Mouse (Mus musculus) CH12.LX (cell line): ENCODE measurements around the gene Usp40. TPM values are rescaled to one million over a fixed set of nuclear protein-coding genes. Genes with fewer than 3 reads are reported as not detected.
A peak's percentile ranks its signal among the peaks of the same experiment; 100 is the strongest.
"Not testable (repeated sequence)": the region's sequence is repeated elsewhere in the genome, so short reads cannot be mapped to it uniquely, and the experiment has no call there.

Experiments used
- DNase-seq: peaks from one replicate; pipeline ENCODE4 v3.0.0-alpha.2; 2013; ENCODE audit errors: extremely low read depth
- H3K27ac ChIP-seq: 2 replicates; pipeline ENCODE4 v1.5.1; 2012; ENCODE audit warnings: low read depth, mild to moderate bottlenecking, control low read depth, moderate library complexity; ENCODE audit not compliant: insufficient read depth
- H3K27me3 ChIP-seq: replicated peaks from 2 replicates; pipeline ENCODE3; 2012; ENCODE audit warnings: inconsistent platforms
- H3K36me3 ChIP-seq, 2 experiments: replicated peaks in 1 of 2; 2 replicates each; pipeline versions ENCODE3 to v1.6.1; 2012; ENCODE audit warnings: inconsistent platforms in 1 of 2, low read length in 1 of 2, mild to moderate bottlenecking in 1 of 2, mixed read lengths in 1 of 2, moderate library complexity in 1 of 2; ENCODE audit not compliant: control insufficient read depth in 1 of 2, insufficient read depth in 1 of 2
- H3K4me1 ChIP-seq, 2 experiments: 2 replicates each; pipeline ENCODE4 v1.6.1; 2012; ENCODE audit warnings: inconsistent platforms in 1 of 2, moderate library complexity in 1 of 2; ENCODE audit not compliant: insufficient read depth in 2 of 2, control insufficient read depth in 1 of 2
- H3K4me2 ChIP-seq: 2 replicates; pipeline ENCODE4 v1.6.1; 2012; ENCODE audit warnings: low read depth, mild to moderate bottlenecking, control low read depth; ENCODE audit not compliant: poor library complexity, insufficient read depth, severe bottlenecking
- H3K4me3 ChIP-seq, 3 experiments: fragments of 150-350 bp in 1 of 3; sonication (generic) in 1 of 3; replicated peaks in 1 of 3; 2 replicates each; pipeline versions ENCODE3 to v1.5.1; 2011 to 2012; ENCODE audit warnings: low read depth in 2 of 3, low read length in 2 of 3, mild to moderate bottlenecking in 2 of 3, moderate library complexity in 2 of 3, control low read depth in 1 of 3, improper control_type of control experiment in 1 of 3, inconsistent platforms in 1 of 3, mixed read lengths in 1 of 3; ENCODE audit not compliant: poor library complexity in 1 of 3
- H3K79me2 ChIP-seq: replicated peaks from 2 replicates; pipeline ENCODE4 v1.6.1; 2012; ENCODE audit warnings: mild to moderate bottlenecking, moderate library complexity; ENCODE audit not compliant: control insufficient read depth, poor library complexity, insufficient read depth, severe bottlenecking; ENCODE audit errors: extremely low read depth
- H3K9ac ChIP-seq: 2 replicates; pipeline ENCODE4 v1.6.1; 2012; ENCODE audit warnings: low read depth, mild to moderate bottlenecking, control low read depth, moderate library complexity; ENCODE audit not compliant: insufficient read depth
- H3K9me3 ChIP-seq: replicated peaks from 2 replicates; pipeline ENCODE3; 2012; ENCODE audit warnings: low read length, inconsistent platforms, mixed read lengths
- BHLHE40 ChIP-seq: IDR thresholded peaks from 2 replicates; pipeline ENCODE4 v1.6.1; 2011; ENCODE audit warnings: mild to moderate bottlenecking, low read depth, low read length, improper control_type of control experiment
- CHD1 ChIP-seq: IDR thresholded peaks from 2 replicates; pipeline ENCODE4 v1.6.1; 2012; ENCODE audit warnings: low read depth, low read length, improper control_type of control experiment, inconsistent platforms
- CHD2 ChIP-seq: IDR thresholded peaks from 2 replicates; pipeline ENCODE4 v1.6.1; 2011; ENCODE audit warnings: low read length, improper control_type of control experiment
- EP300 ChIP-seq: IDR thresholded peaks from 2 replicates; pipeline ENCODE4 v1.6.1; 2011; ENCODE audit warnings: low read length, improper control_type of control experiment
- GABPA ChIP-seq: IDR thresholded peaks from 2 replicates; pipeline ENCODE4 v1.6.1; 2012; ENCODE audit warnings: low read depth, low read length, improper control_type of control experiment, inconsistent platforms; ENCODE audit not compliant: insufficient replicate concordance
- HCFC1 ChIP-seq: IDR thresholded peaks from 2 replicates; pipeline ENCODE4 v1.6.1; 2012; ENCODE audit warnings: low read depth, mild to moderate bottlenecking, inconsistent platforms, low read length, improper control_type of control experiment
- IRF4 ChIP-seq: IDR thresholded peaks from 2 replicates; pipeline ENCODE4 v1.6.1; 2014; ENCODE audit warnings: low read depth, mild to moderate bottlenecking, inconsistent platforms, low read length, improper control_type of control experiment
- JUND ChIP-seq: conservative IDR thresholded peaks from 2 replicates; pipeline ENCODE4 v1.6.1; 2011; ENCODE audit warnings: low read depth, low read length, improper control_type of control experiment
- KAT2A ChIP-seq: IDR thresholded peaks from 2 replicates; pipeline ENCODE4 v1.6.1; 2012; ENCODE audit warnings: low read length, improper control_type of control experiment, inconsistent platforms; ENCODE audit not compliant: insufficient replicate concordance
- MAFK ChIP-seq: IDR thresholded peaks from 2 replicates; pipeline ENCODE4 v1.6.1; 2011; ENCODE audit warnings: low read length, improper control_type of control experiment; ENCODE audit not compliant: insufficient replicate concordance
- MAX ChIP-seq: IDR thresholded peaks from 2 replicates; pipeline ENCODE4 v1.6.1; 2011; ENCODE audit warnings: low read length, improper control_type of control experiment
- MAZ ChIP-seq: IDR thresholded peaks from 2 replicates; pipeline ENCODE4 v1.6.1; 2012; ENCODE audit warnings: low read depth, mild to moderate bottlenecking, inconsistent platforms, low read length, improper control_type of control experiment, moderate library complexity
- MEF2A ChIP-seq: IDR thresholded peaks from 2 replicates; pipeline ENCODE4 v1.6.1; 2014; ENCODE audit warnings: low read depth, mild to moderate bottlenecking, inconsistent platforms, low read length, improper control_type of control experiment, borderline replicate concordance
- PAX5 ChIP-seq: IDR thresholded peaks from 2 replicates; pipeline ENCODE4 v1.6.1; 2012; ENCODE audit warnings: low read length, inconsistent platforms, mixed read lengths
- RAD21 ChIP-seq: IDR thresholded peaks from 2 replicates; pipeline ENCODE4 v1.6.1; 2011; ENCODE audit warnings: low read depth, mild to moderate bottlenecking, low read length, improper control_type of control experiment, moderate library complexity
- UBTF ChIP-seq: IDR thresholded peaks from 2 replicates; pipeline ENCODE4 v1.6.1; 2012; ENCODE audit warnings: low read depth, mild to moderate bottlenecking, inconsistent platforms, low read length, improper control_type of control experiment, moderate library complexity
- USF1 ChIP-seq: IDR thresholded peaks from 2 replicates; pipeline ENCODE4 v1.6.1; 2014; ENCODE audit warnings: low read depth, mild to moderate bottlenecking, inconsistent platforms, low read length, improper control_type of control experiment
- USF2 ChIP-seq: conservative IDR thresholded peaks from 2 replicates; pipeline ENCODE4 v1.6.1; 2011; ENCODE audit warnings: low read depth, low read length, improper control_type of control experiment
- ZC3H11A ChIP-seq: IDR thresholded peaks from 2 replicates; pipeline ENCODE4 v1.6.1; 2012; ENCODE audit warnings: low read depth, mild to moderate bottlenecking, inconsistent platforms, low read length, improper control_type of control experiment
- dilution Hi-C: fragments of 300-500 bp; cut with MboI; formaldehyde crosslinking; loops from 2 replicates; pipeline ENCODE4 v1.14.3; 2020; ENCODE audit warnings: low sequenced_read_pairs; ENCODE audit not compliant: extremely low pct_unique_long_range_greater_than_20kb, extremely low pct_ligation_motif_present
- in situ Hi-C: fragments of 300-500 bp; cut with MboI; formaldehyde crosslinking; loops from 3 replicates; pipeline ENCODE4 v1.14.3; 2019; ENCODE audit warnings: low sequenced_read_pairs, low pct_ligation_motif_present, low pct_unique_long_range_greater_than_20kb, mixed read lengths
- polyA plus RNA-seq: library from polyadenylated mRNA; unstranded; fragments of >175 nt; gene quantifications from 2 replicates; pipeline ENCODE4 v1.2.1, GENCODE M21; 2012; ENCODE audit warnings: low read depth; ENCODE audit not compliant: insufficient read length
- total RNA-seq, 2 experiments: library from RNA; depleted of rRNA; stranded (reverse); fragments of 300-350 nt in 1 of 2; fragments of >200 nt in 1 of 2; gene quantifications; 2 replicates each; pipeline ENCODE4 v1.2.3; 2012 to 2014

Usp40 gene
- total and polyA plus RNA-seq, 3 experiments: 12.7 to 15.4 (median 14.8) TPM

GRCm38 (mm10) chr1:88044832-88045437 is 36.6 kb upstream of the Usp40 start:
- H3K4me2 ChIP-seq, H3K79me2 ChIP-seq, H3K27me3 ChIP-seq, H3K9ac ChIP-seq, dilution Hi-C loops, H3K27ac ChIP-seq, H3K4me1 ChIP-seq, H3K4me3 ChIP-seq, DNase-seq, in situ Hi-C loops, H3K9me3 ChIP-seq, H3K36me3 ChIP-seq: not testable (repeated sequence)

- DNase-seq, H3K79me2 ChIP-seq, H3K36me3 ChIP-seq, H3K9ac ChIP-seq, H3K27me3 ChIP-seq, H3K4me2 ChIP-seq, dilution Hi-C loops, H3K4me3 ChIP-seq, H3K27ac ChIP-seq, H3K9me3 ChIP-seq, in situ Hi-C loops, H3K4me1 ChIP-seq: not testable (repeated sequence)
These were observed 34.7 kb upstream of the Usp40 start for GRCm38 (mm10) chr1:88043044-88043443.

- H3K4me2 ChIP-seq, H3K79me2 ChIP-seq, in situ Hi-C loops, H3K4me3 ChIP-seq, H3K27ac ChIP-seq, H3K9ac ChIP-seq, H3K36me3 ChIP-seq, H3K9me3 ChIP-seq, dilution Hi-C loops, H3K27me3 ChIP-seq: not testable (repeated sequence)
- H3K4me1 ChIP-seq: peaks cover 2 to 11% of the 10 kb centered on the region in 2 experiments; a peak in 3 of 4 replicates
- peak; percentile 15 for DNase-seq
- 0 out of 2 replicates have a peak, but pooled peaks have one; percentile 21 for TF ChIP-seq IRF4
These were observed 16.9 kb upstream of the Usp40 start for GRCm38 (mm10) chr1:88025244-88025643.

- Histone ChIP-seq H3K79me2 (no peaks in the 10 kb centered on the region), H3K4me2 (no peak overlapping the region), H3K4me3 (no peak overlapping the region), H3K9me3 (peaks cover 6% of the 10 kb centered on the region), H3K36me3 (no peaks in the 10 kb centered on the region), H3K27ac (no peak overlapping the region), H3K27me3 (peaks cover 3% of the 10 kb centered on the region), H3K9ac (no peak overlapping the region), H3K4me1 (no peaks in the 10 kb centered on the region)
- dilution Hi-C loops (no loop called here), in situ Hi-C loops (no loop called here)
- DNase-seq: no peak
- TF ChIP-seq EP300: no peak
- no peak for TF ChIP-seq CHD2
- no peak for TF ChIP-seq JUND
- TF ChIP-seq BHLHE40: no peak
- no peak for TF ChIP-seq KAT2A
- no peak for TF ChIP-seq MAZ
- no peak for TF ChIP-seq GABPA
- no peak for TF ChIP-seq USF2
- TF ChIP-seq MAFK: no peak
- TF ChIP-seq CHD1: no peak
- no peak for TF ChIP-seq MEF2A
- TF ChIP-seq HCFC1: no peak
- no peak for TF ChIP-seq MAX
- no peak for TF ChIP-seq ZC3H11A
- no peak for TF ChIP-seq PAX5
- TF ChIP-seq USF1: no peak
- no peak for TF ChIP-seq UBTF
- no peak for TF ChIP-seq RAD21
These were observed 7.0 kb upstream of the Usp40 start for GRCm38 (mm10) chr1:88015371-88015770.
